Mouse (Mus musculus) heart, postnatal 36 days (tissue): ENCODE data around the gene Slc1a4. TPM values are rescaled to one million over a fixed set of nuclear protein-coding genes. Genes with fewer than 3 reads are reported as not detected.

Experiments
- DNase-seq, 2 experiments: peaks; one replicate each; pipeline ENCODE4 v3.0.0; 2021 to 2022
- intact Hi-C: fragments of 180-260 bp; cut with DNase I; formaldehyde crosslinking; loops from one replicate; pipeline ENCODE4 v1.15.1; 2025
- total RNA-seq, 2 experiments: library from RNA; stranded (reverse); gene quantifications; 2 replicates each; pipeline ENCODE4 v1.2.3; 2021

The Slc1a4 gene
- total RNA-seq, 2 experiments from 2014 or later: 1.2 to 1.5 TPM

DNA sequence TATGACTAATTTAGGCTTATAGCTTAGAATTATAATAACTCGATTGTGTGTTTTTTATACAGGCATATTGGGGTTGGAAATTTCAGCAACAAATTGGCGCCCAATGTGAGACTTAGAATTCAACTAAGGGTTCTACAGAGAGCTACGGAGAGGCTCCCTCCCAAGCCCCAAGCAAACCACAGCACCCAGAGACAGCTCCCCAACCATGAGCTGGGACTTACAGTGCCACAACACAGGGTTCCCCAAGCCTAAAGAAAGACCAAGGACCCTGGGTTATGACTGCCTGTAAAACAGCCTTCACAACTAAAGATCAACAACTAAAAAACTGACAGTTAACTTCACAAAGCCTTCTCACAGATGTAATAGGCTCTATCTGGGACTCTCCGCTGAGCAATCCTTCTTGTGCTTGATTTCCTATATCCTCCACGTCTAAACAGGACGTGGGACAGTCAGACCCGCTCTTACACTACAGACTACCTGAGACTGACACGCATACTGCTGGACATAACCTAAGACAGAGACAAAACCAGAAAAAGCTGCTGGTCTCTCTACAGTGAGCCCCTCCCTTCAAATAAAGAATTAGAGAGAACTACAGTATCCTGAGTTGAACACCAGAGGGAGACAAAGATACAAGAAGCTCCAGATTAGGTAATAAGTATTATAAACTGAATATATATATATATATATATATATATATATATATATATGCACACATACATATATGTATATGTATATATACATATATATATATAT, 69.7 kb downstream of the Slc1a4 start:
- DNase-seq: no peak
- intact Hi-C loops: loop anchor here (1.0 to 5.0 kb wide), 3 partner anchors 70 to 138 kb away; partner anchors contain the start of gene Slc1a4

DNA sequence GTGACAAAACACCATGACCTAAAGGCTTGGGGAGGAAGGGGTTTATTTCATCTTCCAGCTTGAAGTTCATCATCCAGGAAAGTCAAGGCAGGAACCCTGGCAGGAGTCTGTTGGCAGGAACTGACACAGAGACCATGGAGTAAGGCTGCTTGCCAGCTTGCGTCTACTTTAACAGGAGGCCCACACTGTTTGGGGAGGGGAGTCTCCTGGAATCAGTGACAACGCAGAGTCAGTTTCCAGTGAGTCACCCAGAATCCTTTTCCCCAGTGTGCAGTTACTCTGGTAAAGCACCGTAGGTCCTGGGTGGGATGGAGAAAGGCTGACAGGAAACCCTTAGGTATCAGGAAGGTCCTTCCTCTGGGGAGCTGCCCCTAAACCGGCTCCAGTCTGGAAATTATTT, 77.7 kb downstream of the Slc1a4 start:
- intact Hi-C loops: no loop called here
- no peak for DNase-seq

DNA sequence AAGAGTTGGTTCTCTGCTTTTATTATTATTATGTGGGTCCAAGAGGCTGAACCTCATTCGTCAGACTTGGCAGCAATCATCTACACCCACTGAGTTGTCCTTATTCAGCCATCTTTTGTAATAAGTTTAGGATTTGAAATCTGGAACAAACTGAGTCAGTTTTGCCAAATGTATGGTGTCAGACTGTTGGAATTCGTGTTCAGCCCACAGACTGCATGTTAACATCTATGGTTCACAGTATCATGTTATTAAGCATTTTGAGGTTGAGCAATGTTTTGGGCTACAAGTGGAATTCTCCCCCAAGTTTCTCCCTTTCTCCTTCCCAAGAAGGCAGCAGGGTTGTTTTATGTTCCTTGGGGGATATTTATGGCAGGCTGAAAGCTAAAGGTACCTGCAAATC, 79.4 kb downstream of the Slc1a4 start:
- intact Hi-C loops: no loop called here
- no peak for DNase-seq

Other genes starting within 250 kb of the Slc1a4 start
- gene Actr2, start 219.8 kb downstream of the Slc1a4 start, total RNA-seq: 10 to 100 TPM; 75.6 to 76.9 TPM
- gene Rab1a, start 131.3 kb downstream of the Slc1a4 start, total RNA-seq: 100 to 1,000 TPM; 128 to 130 TPM
- gene Cep68, start 83.3 kb downstream of the Slc1a4 start, total RNA-seq: 10 to 100 TPM; 41.8 to 47.5 TPM
- gene Sertad2, start 210.5 kb upstream of the Slc1a4 start, total RNA-seq: 10 to 100 TPM; 17.1 to 22.1 TPM